Mouse (Mus musculus): ENCODE measurements around the gene Cdkn1b.

The Cdkn1b gene

DNA sequence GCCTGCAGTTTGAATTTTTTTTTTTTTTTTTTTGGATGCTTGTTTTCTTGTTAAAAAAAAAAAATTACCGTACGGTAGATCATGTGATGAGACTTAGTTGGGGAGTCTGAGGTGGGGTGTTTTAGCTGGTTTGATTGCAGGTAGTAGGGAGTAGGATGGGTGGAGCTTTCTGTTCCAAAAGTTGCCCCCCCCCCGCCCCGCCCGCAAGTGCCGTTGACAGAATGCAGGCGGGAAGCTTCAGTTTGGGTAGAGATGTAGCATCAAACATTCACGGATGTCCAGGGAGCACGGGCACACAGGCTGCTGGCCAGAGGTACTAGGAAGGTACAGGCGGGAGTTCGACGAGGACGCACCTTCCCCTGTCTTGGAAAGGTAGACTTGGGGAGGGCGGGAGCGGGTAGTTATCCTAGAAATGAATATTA, 8.7 kb downstream of the Cdkn1b start:
- DNase-seq (ENCODE audit: low read depth, low spot score) = no peak

DNA sequence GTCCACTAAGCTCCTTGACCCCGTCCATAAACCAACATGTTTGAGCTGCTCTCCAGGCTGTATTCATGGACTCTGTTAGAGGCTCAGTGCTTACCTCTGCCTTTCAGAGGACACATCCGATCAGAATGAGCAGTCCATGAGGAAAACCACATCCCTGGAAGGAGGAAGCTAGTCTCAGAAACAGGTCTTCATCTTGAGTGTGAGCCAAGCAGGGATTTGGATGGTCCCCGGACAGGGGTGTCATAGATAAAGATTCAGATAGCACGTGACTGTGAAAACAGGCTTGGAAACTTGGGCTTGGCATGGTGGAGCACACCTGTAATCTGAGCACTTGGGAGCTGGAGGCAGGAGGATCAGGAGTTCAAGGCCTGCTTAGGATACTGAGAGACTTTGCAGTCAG, 9.7 kb downstream of the Cdkn1b start:
- DNase-seq (ENCODE audit: low read depth, low spot score) = no peak

DNA sequence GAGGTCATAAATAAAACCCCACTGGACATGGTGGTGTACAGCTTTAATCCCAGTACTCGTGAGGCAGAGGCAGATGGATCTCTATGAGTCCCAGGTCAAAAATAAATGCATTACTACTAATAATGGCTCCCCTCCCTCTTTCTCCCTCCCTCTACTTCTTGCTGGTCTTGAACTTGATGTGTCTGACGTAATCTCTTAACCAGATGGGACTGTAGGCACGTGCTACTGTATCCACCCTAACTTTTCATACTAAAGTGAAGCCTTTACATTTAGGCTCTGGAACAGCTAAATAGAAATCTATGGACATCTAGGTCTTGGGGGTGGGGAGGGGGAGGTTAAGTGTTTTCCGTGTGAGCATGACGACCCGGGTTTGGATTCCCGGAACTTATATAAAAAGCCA, 10.2 kb downstream of the Cdkn1b start:
- no peak for DNase-seq (ENCODE audit: low read depth, low spot score)

DNA sequence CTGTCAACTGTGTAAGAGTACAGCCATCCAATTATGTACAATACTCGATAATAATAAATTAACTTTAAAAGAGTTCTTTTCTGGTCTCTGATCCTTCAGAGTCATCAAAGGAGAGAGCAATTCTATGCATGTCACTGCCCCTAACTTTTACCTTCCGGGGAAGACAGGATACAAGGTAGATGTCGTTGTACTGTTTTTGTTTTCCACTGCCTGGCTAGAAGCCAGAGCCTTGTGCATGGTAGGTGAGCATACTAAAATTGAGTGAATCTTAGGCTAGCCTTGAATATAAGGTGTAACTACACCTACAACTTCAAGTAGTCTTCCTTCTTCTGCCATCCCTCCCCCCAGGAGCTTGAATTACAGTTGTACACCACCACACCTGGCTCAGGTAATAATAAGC, 10.9 kb downstream of the Cdkn1b start:
- no peak for DNase-seq (ENCODE audit: low read depth, low spot score)

DNA sequence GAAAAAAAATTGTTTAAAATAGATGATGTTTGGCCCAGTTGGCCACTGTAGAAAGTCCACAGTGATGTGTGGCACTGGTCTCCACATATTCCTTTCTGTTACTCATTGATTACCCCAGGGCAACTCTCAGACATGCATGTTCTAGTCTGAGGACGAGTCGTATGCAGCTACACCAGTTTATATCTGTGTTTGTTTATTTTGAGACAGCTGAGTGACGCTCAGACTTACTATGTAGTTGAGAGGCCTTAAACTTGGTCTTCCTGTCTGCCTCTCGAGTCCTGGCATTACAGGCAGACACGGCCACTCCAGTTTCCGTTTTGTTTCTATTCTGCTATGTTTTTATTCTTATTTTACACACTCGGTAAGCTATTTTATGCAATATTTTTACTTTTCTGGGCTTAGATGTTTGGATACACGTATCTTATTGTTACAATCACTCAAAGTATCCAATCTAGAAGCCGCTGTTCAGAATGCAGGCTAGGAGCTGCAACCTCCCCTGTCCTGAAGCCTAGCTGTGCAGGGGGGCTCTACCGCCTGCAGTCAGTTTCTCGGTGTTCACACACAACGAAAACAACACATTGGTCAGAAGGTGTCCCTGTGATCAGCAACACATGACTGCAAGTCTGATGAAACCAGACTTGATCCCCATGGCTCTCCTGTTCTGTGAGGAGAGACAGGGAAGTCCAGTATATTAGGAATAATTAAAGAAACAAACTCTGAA, 12.4 kb downstream of the Cdkn1b start:
- no peak for DNase-seq (ENCODE audit: low read depth, low spot score)

DNA sequence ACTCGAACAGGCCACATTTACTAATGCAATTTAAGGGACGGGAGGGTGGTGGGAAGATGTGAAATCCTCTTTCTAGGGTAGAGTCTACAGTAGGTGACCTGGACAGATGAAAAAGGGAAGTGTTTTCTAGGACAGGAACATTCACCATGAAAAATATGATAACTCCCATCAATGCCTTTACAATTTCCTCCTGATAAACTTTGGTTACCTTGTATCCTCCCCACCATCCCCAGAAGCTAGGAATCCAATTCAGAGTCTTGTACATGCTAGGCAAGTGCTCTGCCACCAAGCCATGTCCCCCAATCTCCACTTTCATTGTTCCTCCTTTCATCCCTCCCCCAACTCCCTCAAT, 13.0 kb downstream of the Cdkn1b start:
- no peak for DNase-seq (ENCODE audit: low read depth, low spot score)

DNA sequence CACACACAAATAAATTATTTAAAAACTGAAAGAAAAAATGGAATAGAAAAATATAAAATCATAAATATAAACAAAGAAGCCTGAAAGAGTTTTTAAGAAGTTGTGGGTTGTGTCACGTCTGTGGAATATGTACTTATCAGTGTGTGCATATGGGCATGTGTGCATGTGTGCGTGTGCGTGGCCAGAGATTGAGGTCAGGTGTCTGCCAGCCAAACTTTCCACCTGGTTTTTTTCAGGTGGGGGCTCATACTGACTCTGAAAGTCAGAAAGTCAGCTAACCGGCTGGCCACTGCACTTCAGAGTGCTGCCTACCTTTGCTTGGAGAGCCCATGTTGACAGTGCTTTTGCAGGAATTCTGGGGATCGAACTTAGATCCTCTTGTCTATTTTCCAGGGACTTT, 14.1 kb downstream of the Cdkn1b start:
- no peak for DNase-seq (ENCODE audit: low read depth, low spot score)

DNA sequence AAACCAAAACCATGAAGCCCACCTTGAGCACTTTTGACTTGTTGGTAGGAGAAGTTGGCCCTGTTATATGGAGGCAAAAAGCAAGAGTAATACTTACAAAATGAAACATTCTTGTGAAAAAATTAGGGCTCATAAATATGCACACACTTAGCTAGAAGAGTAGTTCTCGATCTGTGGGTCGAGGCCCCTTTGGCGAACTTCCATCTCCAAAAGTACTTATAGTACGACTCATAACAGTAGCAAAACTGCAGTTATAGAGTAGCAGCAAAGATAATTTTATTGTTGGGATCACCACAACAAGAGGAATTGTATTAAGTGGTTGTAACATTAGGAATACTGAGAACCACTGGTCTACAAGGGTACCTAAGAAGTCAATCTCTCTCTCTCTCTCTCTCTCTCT, 19.6 kb downstream of the Cdkn1b start:
- DNase-seq (ENCODE audit: low read depth, low spot score) = no peak

DNA sequence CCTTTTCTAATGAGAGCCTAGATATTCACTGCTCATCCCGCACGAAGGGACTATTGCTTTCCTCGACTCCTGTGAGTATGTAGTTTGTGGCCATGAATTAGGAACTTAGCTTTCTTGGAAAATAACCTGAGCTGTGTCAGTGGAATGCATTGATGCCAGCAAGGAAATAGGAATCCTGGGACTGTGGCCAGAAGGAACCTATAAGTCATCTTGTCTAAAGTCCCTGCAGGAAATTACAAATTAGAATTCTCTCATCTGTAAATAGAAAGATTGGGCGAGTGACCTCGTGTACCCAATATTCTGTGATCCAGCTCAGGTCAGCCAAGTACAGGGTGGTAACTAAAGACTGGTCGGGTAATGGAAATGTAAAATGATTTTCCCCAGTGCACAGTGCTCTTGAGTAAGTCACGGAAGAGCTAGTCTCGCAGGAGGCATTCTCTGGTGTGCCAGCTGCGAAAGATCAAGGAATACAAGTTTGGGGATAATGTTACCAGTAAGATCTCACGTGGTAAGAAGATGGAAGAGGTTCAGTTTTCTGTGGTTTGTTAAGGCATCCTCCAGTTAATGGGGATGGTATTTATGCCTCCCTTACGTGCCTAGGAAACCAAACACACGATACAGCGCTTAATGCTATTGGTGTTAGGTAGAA, 23.7 kb downstream of the Cdkn1b start:
- DNase-seq (ENCODE audit: low read depth, low spot score) = no peak

DNA sequence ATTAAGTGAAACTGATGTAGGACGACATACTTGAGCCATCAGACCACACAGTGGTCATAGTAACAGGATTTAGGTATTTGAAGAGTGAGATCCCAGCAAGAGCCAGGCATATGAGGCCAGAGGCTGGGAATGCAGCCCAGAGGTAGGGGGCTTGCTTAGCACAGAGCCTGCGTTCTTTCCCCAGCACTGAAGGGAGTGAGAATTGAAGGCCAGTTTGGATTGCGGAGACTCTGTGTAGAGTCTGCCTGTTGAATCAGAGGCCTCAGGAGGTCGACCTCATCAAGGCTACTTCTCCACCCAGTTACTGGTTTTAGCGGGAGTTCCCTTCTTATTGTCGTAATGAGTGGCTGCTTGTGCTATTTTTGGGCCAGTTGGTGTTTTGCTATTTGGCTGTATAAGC, 25.9 kb downstream of the Cdkn1b start:
- DNase-seq (ENCODE audit: low read depth, low spot score) = no peak

DNA sequence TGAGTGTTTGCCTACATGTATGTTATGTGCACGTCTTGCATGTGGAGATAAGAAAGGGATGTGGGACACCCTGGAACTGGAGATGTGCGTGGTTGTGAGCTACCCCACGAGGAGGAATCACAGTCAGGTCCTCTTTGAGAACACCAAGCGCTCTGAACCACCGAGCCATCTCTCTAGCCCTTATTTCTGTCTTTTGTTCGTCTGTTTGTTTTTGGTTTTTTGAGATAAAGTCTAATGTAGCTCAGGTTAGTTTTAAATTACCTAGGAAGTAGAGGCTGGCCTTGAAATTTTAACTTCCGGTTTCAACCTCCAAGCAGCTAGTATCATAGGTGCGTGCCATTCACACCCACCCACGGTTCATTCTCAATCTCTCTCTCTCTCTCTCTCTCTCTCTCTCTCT, 26.7 kb downstream of the Cdkn1b start:
- DNase-seq (ENCODE audit: low read depth, low spot score) = no peak

DNA sequence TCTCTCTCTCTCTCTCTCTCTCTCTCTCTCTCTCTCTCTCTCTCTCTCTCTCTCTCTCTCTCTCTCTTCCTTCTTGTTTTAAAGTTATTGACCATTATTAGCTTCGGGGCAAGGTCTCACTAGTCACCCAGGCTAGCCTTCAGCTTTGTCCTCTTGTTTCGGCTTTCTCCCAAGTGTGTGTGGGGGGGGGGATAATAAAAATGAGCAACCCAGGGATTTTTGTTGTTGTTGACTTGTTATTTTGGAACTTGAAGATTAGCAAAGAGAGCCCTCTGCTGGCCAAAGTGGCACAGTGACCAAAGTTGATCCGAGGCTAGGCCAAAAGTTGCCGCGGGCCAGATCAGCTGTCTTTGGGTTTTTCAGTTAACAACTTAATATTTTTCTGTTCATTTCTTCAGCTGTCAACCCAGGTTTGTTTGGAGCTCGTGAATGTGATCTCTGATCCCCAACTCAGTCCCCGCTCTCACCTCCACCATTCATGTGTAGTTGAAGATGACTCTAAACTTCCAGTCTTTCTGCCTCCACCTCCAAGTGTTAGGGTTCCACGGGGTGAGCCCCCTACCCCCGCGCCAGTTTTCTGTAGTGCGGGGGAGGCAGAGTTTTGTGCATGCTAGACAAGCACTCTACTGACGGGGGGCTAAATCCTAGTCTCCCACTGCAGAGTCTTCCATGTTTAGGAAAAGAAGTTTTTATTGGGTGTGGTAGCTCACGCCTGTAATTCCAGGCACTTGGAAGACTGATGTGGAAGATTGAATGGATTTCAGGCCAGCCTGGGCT, 27.3 kb downstream of the Cdkn1b start:
- DNase-seq (ENCODE audit: low read depth, low spot score) = peak; percentile 49

DNA sequence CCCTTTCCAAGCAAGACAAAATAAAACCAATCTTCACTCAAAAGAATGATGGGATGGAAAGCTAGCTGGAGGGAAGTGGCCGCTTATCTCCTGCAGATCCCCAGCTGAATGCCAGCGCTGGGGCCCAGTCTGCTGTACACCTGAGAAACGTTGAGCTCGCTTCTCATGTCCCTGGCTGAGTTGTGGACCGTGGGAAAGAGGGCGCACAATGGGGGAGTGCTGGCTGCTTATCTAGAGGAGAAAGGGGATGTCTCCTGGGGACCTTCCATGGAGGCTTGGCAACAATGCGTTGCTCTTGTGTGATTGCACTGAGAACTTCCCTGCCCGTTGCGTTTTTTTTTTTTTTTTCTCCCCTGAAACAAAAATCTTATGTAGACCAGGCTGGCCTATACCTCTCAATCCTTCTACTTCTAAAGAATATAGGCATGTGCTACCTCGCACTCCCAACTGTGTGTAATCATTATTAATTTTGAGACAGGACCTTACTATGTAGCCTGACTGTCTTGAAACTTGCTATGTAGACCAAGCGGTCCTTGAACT, 28.4 kb downstream of the Cdkn1b start:
- DNase-seq (ENCODE audit: low read depth, low spot score) = no peak

DNA sequence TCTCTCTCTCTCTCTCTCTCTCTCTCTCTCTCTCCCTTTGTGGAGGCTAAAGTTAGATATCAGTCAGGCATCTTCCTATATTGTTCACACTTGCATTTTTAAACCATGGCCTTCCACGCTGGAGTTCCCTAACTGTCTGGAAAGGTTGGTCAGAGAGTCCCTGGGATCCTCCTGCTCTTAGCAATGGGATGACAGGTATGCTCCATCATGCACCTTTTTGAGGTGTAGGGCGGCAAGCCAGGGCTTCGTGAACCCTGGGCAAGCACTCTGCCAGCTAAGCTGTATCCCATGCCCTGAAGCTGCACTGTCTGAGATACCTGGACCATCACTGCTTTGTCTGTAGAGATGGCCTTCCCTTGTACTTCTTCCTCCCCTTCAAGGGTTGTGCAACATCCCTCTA, 29.0 kb downstream of the Cdkn1b start:
- DNase-seq (ENCODE audit: low read depth, low spot score) = no peak

DNA sequence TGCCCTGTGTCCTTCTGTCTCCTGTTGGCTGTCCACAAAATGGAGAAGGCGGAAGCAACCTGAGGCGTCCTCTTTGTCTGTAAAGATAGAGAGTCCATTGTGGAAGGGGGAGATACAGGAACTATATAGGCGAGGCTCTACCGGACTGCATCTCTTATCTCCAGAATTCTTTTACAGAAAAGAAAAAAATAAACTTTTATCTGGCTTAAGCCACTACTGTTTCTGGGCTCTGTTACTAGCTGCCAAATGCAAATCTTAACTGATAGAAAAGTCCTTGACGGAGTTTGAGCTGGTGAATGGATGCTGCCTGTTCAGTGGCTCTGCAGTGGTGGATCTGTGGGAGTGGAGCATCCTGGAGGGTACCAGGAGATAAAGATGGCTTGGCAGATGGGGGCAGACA, 31.2 kb downstream of the Cdkn1b start:
- DNase-seq (ENCODE audit: low read depth, low spot score) = no peak

DNA sequence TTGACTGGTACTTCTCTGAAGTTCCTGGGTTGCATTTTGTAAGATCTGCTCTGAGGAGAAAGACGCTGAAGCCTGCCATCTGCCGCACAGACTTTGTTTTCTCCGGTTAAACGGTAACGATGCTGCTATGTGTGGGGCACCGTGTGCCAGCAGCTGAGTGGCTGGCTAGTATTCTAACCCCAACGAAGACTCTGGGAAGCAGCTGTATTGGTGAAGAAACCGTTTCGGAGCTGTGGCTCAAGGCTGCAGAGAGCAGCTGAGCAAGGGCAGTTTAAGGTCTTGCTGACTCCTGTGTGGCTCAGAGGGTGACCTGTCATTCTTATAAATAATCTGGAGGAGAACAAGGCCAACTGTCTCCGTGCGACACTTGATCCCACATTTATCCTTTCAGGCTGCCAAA, 33.8 kb downstream of the Cdkn1b start:
- no peak for DNase-seq (ENCODE audit: low read depth, low spot score)

DNA sequence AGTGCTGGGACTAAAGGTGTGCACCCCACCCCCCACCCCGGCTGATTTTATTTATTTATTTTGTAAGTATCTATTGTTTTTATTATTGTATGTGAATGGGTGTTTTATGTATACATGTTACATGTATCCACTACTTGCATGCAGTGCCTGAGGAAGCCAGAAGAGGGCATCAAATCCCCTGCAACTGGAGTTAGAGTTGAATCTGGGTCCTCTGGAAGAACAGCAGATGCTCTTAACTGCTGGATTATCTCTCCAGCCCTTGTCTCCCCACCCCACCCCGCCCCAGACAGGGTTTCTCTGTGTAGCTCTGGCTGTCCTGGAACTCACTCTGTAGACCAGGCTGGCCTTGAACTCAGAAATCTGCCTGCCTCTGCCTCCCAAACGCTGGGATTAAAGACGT, 36.2 kb downstream of the Cdkn1b start:
- no peak for DNase-seq (ENCODE audit: low read depth, low spot score)

DNA sequence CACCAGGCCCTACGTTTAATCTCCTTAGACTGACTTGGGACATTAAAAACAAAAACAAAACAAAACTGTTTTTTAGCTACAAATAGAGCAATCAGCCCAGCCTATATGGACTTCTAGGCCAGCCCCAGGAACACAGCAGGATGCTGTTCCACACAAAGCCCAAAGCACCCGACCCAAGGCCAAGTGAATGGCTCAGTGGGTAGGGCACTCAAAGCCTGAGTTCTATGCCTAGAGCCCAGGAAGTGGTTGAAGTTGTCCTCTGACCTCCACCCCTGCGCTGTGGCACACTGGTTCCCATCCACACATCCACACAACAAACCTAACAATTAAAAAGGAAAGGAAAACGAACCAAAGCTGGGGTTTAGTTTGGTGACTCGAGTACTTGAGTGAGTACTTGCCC, 41.1 kb downstream of the Cdkn1b start:
- no peak for DNase-seq (ENCODE audit: low read depth, low spot score)

DNA sequence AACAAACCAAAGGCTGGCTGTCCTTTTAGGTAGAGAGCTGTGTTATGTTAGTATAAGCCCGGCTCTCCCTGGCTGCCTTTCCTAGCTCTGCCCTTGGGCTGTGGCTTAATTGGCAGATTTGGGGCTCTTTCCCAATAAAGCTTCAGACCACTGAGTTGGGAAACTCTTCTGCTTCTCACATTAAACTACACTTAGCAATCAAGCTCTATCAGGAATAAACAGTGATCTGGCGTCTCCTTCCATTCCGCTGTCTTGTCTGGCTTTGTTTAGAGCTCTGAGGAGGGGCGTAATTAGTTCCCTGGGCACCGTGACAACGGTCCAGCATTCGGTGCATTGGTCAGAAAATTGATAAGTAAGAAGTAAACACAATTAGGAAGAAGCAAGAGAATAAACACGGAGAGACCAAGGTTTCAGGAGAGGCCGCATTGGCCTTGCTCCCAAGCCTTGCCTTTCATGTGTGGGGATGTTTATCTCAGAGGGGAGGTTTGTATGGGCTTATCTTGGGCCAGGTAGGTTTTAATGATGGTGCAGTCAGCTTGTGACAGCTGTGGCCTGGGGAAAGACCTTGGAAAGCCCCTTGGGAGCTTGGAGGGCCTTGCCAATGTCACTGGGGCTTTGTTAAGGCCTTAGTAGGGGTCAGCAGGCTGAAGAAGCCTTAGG, 41.8 kb downstream of the Cdkn1b start:
- DNase-seq (ENCODE audit: low read depth, low spot score) = no peak

DNA sequence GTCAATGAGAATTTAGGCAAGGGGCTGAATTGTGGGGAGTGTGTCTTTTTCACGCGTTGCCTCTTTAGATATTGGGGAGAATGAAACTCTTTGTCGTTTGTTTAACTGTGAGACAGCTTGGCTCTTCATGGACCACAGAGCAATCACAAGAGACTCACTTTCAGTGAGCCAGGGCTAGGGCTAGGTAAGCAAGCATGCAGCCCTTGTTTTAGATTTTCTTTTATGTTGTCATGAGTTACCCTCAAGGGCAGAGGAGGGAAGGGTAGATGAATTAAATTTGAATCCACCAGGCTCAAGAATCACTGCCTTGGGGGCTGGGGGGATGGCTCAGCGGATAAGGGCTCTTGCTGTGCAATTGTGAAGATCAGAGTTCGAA, 42.3 kb downstream of the Cdkn1b start:
- DNase-seq (ENCODE audit: low read depth, low spot score) = no peak

DNA sequence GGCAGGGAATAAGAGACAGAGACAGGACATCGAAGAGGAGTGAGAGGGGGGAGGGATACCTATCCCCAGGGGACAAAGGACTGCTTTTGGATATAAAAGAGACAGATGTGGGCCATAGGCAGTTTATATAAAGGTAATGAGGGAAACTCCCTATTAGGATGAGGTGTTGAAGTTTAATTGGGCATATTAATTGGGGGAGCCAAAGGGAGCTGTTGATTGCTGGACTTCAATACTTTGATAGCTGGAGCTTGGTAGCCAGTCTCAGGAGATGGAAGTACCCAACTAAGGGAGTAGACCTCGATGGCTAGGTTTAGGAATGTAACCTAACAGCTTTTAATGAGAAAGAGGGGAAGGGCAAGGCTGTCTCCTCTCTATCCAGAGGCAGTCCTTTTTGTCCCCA, 43.7 kb downstream of the Cdkn1b start:
- DNase-seq (ENCODE audit: low read depth, low spot score) = no peak

DNA sequence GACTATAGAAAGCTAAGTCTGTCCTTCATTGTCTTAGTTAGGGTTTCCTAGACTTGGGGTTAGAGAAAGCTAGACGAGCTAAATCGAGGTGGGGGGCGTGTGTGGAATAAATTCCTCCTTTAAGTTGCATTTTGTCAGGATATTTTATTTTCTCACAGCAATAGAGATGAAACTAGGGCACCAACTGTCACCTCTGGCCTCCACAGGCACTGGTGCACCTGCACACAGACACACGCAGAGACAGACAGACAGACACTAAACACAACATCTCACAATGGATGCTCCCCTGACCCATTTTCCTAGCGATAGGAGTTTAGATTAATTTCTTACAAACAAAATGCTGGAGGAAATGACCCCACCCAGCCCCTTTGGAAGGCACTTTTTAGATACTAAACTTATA, 46.5 kb downstream of the Cdkn1b start:
- DNase-seq (ENCODE audit: low read depth, low spot score) = no peak

All from retina, adult 2 months (tissue).